Mouse (Mus musculus): ENCODE results near the gene Gpa33.

DNA sequence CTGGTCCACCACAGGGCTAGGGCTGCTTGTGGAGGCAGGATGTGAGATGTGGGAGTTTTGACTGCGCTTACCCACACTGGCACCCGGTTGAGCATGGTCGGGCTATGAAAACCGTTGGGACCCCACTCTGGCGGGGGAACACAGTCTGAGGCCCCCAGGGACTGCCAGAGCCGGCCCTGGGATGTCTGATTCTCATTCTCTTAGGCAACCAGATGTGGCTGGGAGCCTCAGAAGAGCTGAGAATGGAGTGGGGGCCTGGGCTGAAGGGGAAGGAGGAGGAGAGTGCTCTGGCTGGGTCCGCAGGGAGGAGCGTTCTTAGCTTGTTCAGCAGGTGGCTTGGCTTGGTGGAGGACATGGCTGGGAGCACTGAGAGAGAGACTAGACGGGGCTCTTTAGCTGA lies 43.6 kb downstream of the Gpa33 start:
- TF ChIP-seq POLR2A (IDR thresholded peaks at IDR 0.05; ENCODE audit: insufficient read depth, low read depth, low read length) (no peak), CTCF (IDR thresholded peaks at IDR 0.05) (no peak), EP300 (IDR thresholded peaks at IDR 0.05; ENCODE audit: insufficient read depth, low read depth, low read length) (no peak)
